ENCODE assay signal across 8 mouse cellular contexts in genomic region chr12:12937746-12938145, GRCm38 (mm10). TPM values are rescaled to one million over a fixed set of nuclear protein-coding genes. Genes with fewer than 3 reads are reported as not detected.
DNase-seq lines count a peak whose midpoint lies in the region; ATAC-seq and TF ChIP-seq lines count a peak whose summit lies in the region.

No protein-coding gene starts in this region.

- ATAC-seq in lung, embryonic 14.5 days (ENCODE audit: insufficient read depth): no peak
- ATAC-seq in intestine, embryonic 15.5 days: no peak
- no peak for ATAC-seq in neural tube, embryonic 14.5 days (ENCODE audit: low read depth)

- peaks cover 34% of the 10 kb centered on the region for H3K36me3 ChIP-seq in lung, embryonic 14.5 days (ENCODE audit: insufficient read depth)
- 0 out of 2 replicates have a peak, but pooled peaks cover 7% of the 10 kb centered on the region for H3K36me3 ChIP-seq in intestine, embryonic 15.5 days
- peaks cover 13% of the 10 kb centered on the region; the same call in 1 of the 2 replicates for H3K36me3 ChIP-seq in neural tube, embryonic 14.5 days (ENCODE audit: control insufficient read depth, insufficient read depth, low read length)

- peak overlapping the region; percentile 91 for H3K4me2 ChIP-seq in lung, embryonic 14.5 days
- H3K4me2 ChIP-seq in intestine, embryonic 15.5 days (replicated peaks): peak overlapping the region; percentile 76
- H3K4me2 ChIP-seq in neural tube, embryonic 14.5 days (ENCODE audit: low read depth, low read length): peak overlapping the region; percentile 77

- H3K27ac ChIP-seq in cerebellum, adult 2 months (ENCODE audit: insufficient read depth, low read length): no peak overlapping the region
- H3K27ac ChIP-seq in lung, embryonic 14.5 days (ENCODE audit: low read depth): peak overlapping the region; percentile 21; the same call in 1 of the 2 replicates
- no peak overlapping the region for H3K27ac ChIP-seq in intestine, embryonic 15.5 days
- peak overlapping the region; percentile 80; the same call in 1 of the 2 replicates for H3K27ac ChIP-seq in neural tube, embryonic 14.5 days (ENCODE audit: low read depth, low read length)

- DNase-seq in cerebellum, adult 2 months: peak; percentile 9 to 21
- no peak for DNase-seq in cerebellum, adult 11-12 months
- DNase-seq in lung, embryonic 14.5 days: peak; percentile 27
- no peak for DNase-seq in lung, postnatal 25 days (ENCODE audit: low spot score)
- DNase-seq in natural killer cell, adult 2 months (ENCODE audit: low spot score in 2 of 2): no peak
- no peak for DNase-seq in kidney, postnatal 10 days

- TF ChIP-seq CTCF in cerebellum, adult 2 months (IDR thresholded peaks at IDR 0.05; ENCODE audit: borderline replicate concordance, insufficient read depth, low read depth, low read length): no peak
- TF ChIP-seq CTCF in lung, embryonic 14.5 days (IDR thresholded peaks at IDR 0.05; ENCODE audit: low read depth): no peak

- peaks cover 7% of the 10 kb centered on the region; the same call in 1 of the 2 replicates for H3K27me3 ChIP-seq in cerebellum, adult 2 months (ENCODE audit: control insufficient read depth, insufficient read depth, low read length)
- no peaks in the 10 kb centered on the region for H3K27me3 ChIP-seq in lung, embryonic 14.5 days (ENCODE audit: insufficient read depth, low read length)
- no peaks in the 10 kb centered on the region for H3K27me3 ChIP-seq in intestine, embryonic 15.5 days (replicated peaks)
- H3K27me3 ChIP-seq in neural tube, embryonic 14.5 days (ENCODE audit: control insufficient read depth, insufficient read depth, low read length): no peaks in the 10 kb centered on the region

- TF ChIP-seq POLR2A in cerebellum, adult 2 months (IDR thresholded peaks at IDR 0.05; ENCODE audit: borderline replicate concordance, insufficient read depth, low read length): no peak

- H3K9ac ChIP-seq in lung, embryonic 14.5 days: peak overlapping the region; percentile 88
- peak overlapping the region; percentile 85; the same call in 1 of the 2 replicates for H3K9ac ChIP-seq in intestine, embryonic 15.5 days
- peak overlapping the region; percentile 63; the same call in 1 of the 2 replicates for H3K9ac ChIP-seq in neural tube, embryonic 14.5 days (replicated peaks; ENCODE audit: low read depth, low read length)

- no peaks in the 10 kb centered on the region for H3K9me3 ChIP-seq in lung, embryonic 14.5 days (ENCODE audit: low read depth, low read length)
- no peaks in the 10 kb centered on the region for H3K9me3 ChIP-seq in intestine, embryonic 15.5 days
- H3K9me3 ChIP-seq in neural tube, embryonic 14.5 days (ENCODE audit: control insufficient read depth, low read length): no peaks in the 10 kb centered on the region

- peaks cover 15% of the 10 kb centered on the region for H3K4me1 ChIP-seq in cerebellum, adult 2 months (ENCODE audit: control insufficient read depth, insufficient read depth, low read length)
- no peaks in the 10 kb centered on the region; the same call in 1 of the 2 replicates for H3K4me1 ChIP-seq in lung, embryonic 14.5 days (ENCODE audit: insufficient read depth)
- H3K4me1 ChIP-seq in intestine, embryonic 15.5 days (replicated peaks): peaks cover 17% of the 10 kb centered on the region; the same call in 1 of the 2 replicates
- H3K4me1 ChIP-seq in neural tube, embryonic 14.5 days (ENCODE audit: control insufficient read depth, insufficient read depth, low read length): peaks cover 5% of the 10 kb centered on the region; the same call in 1 of the 2 replicates

- WGBS in cerebellum, adult 2 months: 16% methylated on average over 9 of the region's 9 CpGs
- WGBS in lung, embryonic 14.5 days: 14% methylated on average over 9 of the region's 9 CpGs
- WGBS in intestine, embryonic 15.5 days: 22% methylated on average over 9 of the region's 9 CpGs
- 4% methylated on average over 9 of the region's 9 CpGs for WGBS in neural tube, embryonic 14.5 days

- no peak overlapping the region for H3K4me3 ChIP-seq in cerebellum, adult 2 months (replicated peaks; ENCODE audit: insufficient read depth, low read depth, low read length)
- H3K4me3 ChIP-seq in lung, embryonic 14.5 days (ENCODE audit: low read depth, low read length): peak overlapping the region; percentile 77
- peak overlapping the region; percentile 78 for H3K4me3 ChIP-seq in intestine, embryonic 15.5 days (replicated peaks)
- H3K4me3 ChIP-seq in neural tube, embryonic 14.5 days (ENCODE audit: low read depth, low read length): peak overlapping the region; percentile 66

RNA-seq across cellular contexts. Expression of gene Mycn, which starts 4.0 kb away (rescaled TPM):
- polyA plus RNA-seq in cerebellum, adult 2 months (2012; rRNA removed): 3.8 and 4.2 TPM in 2 replicates
- 64.2 and 70.7 TPM in 2 replicates for polyA plus RNA-seq in lung, embryonic 14.5 days (2014; fragmentation: Nextera tagmentation; extraction: Ambion mirVana)
- 72.5 and 89.8 TPM in 2 replicates for polyA plus RNA-seq in intestine, embryonic 15.5 days (2015; fragmentation: Nextera tagmentation; extraction: Ambion mirVana)
- polyA plus RNA-seq in neural tube, embryonic 14.5 days (2014; fragmentation: Nextera tagmentation; extraction: Ambion mirVana): 38.6 and 48.1 TPM in 2 replicates

Comparison
In these comparisons a context has a peak if more than half of its experiments do, and no peak if none do; other contexts are left out.
1. DNase-seq: peak in cerebellum, adult 2 months (2 of 2) and lung, embryonic 14.5 days (single experiment); none in cerebellum, adult 11-12 months (single experiment), lung, postnatal 25 days (single experiment), natural killer cell, adult 2 months (0 of 2) and kidney, postnatal 10 days (single experiment).
2. H3K27ac ChIP-seq: peak in lung, embryonic 14.5 days (single experiment) and neural tube, embryonic 14.5 days (single experiment); none in cerebellum, adult 2 months (single experiment) and intestine, embryonic 15.5 days (single experiment).
3. Peak in every context shown above with its lines, with median percentiles within 50 percentile points of each other: H3K4me2 ChIP-seq and H3K9ac ChIP-seq.